Mouse (Mus musculus): ENCODE measurements around the gene Dusp22. TPM values are rescaled to one million over a fixed set of nuclear protein-coding genes. Genes with fewer than 3 reads are reported as not detected.

Gene Dusp22
- polyA plus RNA-seq, 1 experiment from 2014 or later = 6.7 TPM

DNA sequence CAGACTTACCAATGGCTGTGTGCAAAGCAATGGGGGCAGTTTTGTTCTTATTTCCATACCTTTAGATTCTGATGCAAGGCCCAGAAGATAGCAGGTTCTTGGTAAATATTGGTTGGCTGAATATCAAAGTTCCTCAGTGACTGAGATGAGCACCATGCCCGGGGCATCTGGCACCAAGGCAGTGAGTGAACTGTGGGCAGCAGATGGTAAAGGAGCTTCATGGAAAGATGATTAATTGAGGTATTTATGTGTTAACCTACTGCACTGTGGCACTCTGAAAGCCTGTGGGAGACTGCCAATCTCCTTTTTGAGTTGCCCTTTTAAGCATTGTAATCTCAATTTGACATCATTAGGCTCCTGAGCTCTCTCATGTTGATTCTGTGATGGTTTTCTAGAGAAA lies 9.1 kb upstream of the Dusp22 start:
- Histone ChIP-seq H3K27ac (no peak overlapping the region), H3K9ac (no peak overlapping the region), H3K4me3 (no peak overlapping the region), H3K9me3 (replicated peaks) (no peaks in the 10 kb centered on the region), H3K4me2 (no peak overlapping the region), H3K27me3 (replicated peaks) (no peaks in the 10 kb centered on the region), H3K36me3 (no peaks in the 10 kb centered on the region), H3K4me1 (no peaks in the 10 kb centered on the region)
- 69% methylated on average over 1 of the region's 1 CpGs for WGBS (ENCODE audit: insufficient replicate concordance)
- ATAC-seq = no peak

- Histone ChIP-seq H3K4me3 (no peak overlapping the region), H3K4me1 (no peaks in the 10 kb centered on the region), H3K4me2 (no peak overlapping the region), H3K9me3 (replicated peaks) (no peaks in the 10 kb centered on the region), H3K27me3 (replicated peaks) (0 out of 2 replicates have a peak, but pooled peaks cover 5% of the 10 kb centered on the region), H3K27ac (no peak overlapping the region), H3K36me3 (no peaks in the 10 kb centered on the region), H3K9ac (no peak overlapping the region)
- 44% methylated on average over 4 of the region's 4 CpGs for WGBS (ENCODE audit: insufficient replicate concordance)
- ATAC-seq = no peak
Measured at GRCm38 (mm10) chr13:30653051-30653450, 6.7 kb upstream of the Dusp22 start.

DNA sequence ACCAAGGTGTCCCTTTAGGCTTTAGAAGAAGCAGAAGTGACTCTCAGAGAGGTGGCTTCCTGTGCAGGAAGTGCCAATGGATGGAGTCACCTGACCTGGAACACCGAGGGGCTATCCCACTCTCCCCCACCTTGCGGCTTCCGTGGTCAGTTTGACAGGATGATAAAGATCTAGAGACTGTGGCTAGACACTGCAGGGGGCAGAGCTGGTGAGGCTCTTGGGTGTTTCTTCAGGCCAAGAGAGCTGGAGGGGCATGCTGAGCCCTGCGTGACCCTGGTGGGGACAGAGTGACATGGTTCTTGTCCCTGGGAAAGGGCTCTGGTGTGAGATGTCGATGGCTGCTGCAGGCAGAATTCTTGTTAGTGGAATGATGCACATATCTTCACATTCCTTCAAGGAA lies 5.3 kb upstream of the Dusp22 start:
- no peaks in the 10 kb centered on the region for H3K36me3 ChIP-seq
- H3K9me3 ChIP-seq (replicated peaks) = no peaks in the 10 kb centered on the region
- no peak overlapping the region for H3K9ac ChIP-seq
- peaks cover 1% of the 10 kb centered on the region; the same call in 1 of the 2 replicates for H3K4me1 ChIP-seq
- no peak overlapping the region for H3K4me2 ChIP-seq
- 34% methylated on average over 5 of the region's 5 CpGs for WGBS (ENCODE audit: insufficient replicate concordance)
- ATAC-seq = no peak
- H3K27ac ChIP-seq = no peak overlapping the region
- H3K4me3 ChIP-seq = no peak overlapping the region
- peaks cover 9% of the 10 kb centered on the region for H3K27me3 ChIP-seq (replicated peaks)

- Histone ChIP-seq H3K27ac (no peak overlapping the region), H3K4me3 (no peak overlapping the region), H3K27me3 (replicated peaks) (peaks cover 26% of the 10 kb centered on the region), H3K9ac (no peak overlapping the region), H3K9me3 (replicated peaks) (no peaks in the 10 kb centered on the region), H3K4me1 (peaks cover 7% of the 10 kb centered on the region; the same call in 1 of the 2 replicates), H3K4me2 (no peak overlapping the region), H3K36me3 (no peaks in the 10 kb centered on the region)
- 47% methylated on average over 5 of the region's 5 CpGs for WGBS (ENCODE audit: insufficient replicate concordance)
- no peak for ATAC-seq
Measured at GRCm38 (mm10) chr13:30656909-30657308, 2.9 kb upstream of the Dusp22 start.

DNA sequence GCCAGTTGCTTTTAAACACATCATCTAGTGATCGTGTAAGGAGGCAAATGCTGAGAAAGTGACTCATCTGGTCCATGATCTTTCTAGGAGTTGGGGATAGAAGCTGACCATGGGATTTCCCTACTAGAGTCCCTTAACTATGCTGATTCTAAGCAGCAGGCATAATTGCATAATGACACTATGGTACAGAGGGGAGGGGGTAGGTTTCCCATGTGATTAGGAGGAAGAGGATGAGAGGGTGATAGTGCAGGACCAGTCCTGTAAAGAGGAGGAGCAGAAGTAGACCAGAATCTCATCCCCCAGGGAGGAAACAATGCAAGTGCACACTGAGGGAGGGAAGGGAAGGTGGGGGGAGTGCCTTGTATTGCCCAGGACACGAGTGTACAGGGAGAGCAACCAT lies 2.0 kb upstream of the Dusp22 start:
- H3K9ac ChIP-seq = no peak overlapping the region
- H3K27ac ChIP-seq = no peak overlapping the region
- no peaks in the 10 kb centered on the region for H3K36me3 ChIP-seq
- H3K4me2 ChIP-seq = no peak overlapping the region
- H3K27me3 ChIP-seq (replicated peaks) = peaks cover 26% of the 10 kb centered on the region
- peaks cover 7% of the 10 kb centered on the region; the same call in 1 of the 2 replicates for H3K4me1 ChIP-seq
- no peaks in the 10 kb centered on the region for H3K9me3 ChIP-seq (replicated peaks)
- no peak for ATAC-seq
- WGBS (ENCODE audit: insufficient replicate concordance) = 36% methylated on average over 2 of the region's 2 CpGs
- H3K4me3 ChIP-seq = no peak overlapping the region

- Histone ChIP-seq H3K4me2 (no peak overlapping the region), H3K36me3 (no peaks in the 10 kb centered on the region), H3K9ac (no peak overlapping the region), H3K9me3 (replicated peaks) (no peaks in the 10 kb centered on the region), H3K27ac (no peak overlapping the region), H3K4me3 (no peak overlapping the region), H3K4me1 (peaks cover 7% of the 10 kb centered on the region; the same call in 1 of the 2 replicates), H3K27me3 (replicated peaks) (peaks cover 26% of the 10 kb centered on the region)
- WGBS (ENCODE audit: insufficient replicate concordance) = 67% methylated on average over 2 of the region's 2 CpGs
- no peak for ATAC-seq
Measured at GRCm38 (mm10) chr13:30658201-30658996, 1.4 kb upstream of the Dusp22 start.

DNA sequence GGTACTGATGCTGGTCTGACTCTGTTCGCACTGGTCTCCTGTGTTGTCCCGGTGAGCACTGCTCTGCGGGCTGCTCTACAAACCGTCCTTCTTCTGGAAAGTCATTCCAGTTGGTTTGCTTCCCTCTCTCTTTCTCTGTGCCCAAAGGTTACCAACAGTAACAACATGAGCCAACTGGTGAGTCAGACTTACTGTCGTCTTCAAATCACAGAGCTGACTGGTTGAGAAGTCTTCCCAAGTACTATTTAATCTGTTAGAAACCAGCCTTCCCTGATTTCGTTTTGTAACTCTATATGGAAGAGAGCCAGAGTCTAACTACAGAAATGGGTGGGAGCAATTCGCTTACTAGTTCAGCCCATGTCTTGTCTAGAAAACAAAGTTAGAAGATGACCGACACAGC lies 5.5 kb downstream of the Dusp22 start:
- WGBS (ENCODE audit: insufficient replicate concordance) = 75% methylated on average over 8 of the region's 8 CpGs
- no peak overlapping the region for H3K4me3 ChIP-seq

DNA sequence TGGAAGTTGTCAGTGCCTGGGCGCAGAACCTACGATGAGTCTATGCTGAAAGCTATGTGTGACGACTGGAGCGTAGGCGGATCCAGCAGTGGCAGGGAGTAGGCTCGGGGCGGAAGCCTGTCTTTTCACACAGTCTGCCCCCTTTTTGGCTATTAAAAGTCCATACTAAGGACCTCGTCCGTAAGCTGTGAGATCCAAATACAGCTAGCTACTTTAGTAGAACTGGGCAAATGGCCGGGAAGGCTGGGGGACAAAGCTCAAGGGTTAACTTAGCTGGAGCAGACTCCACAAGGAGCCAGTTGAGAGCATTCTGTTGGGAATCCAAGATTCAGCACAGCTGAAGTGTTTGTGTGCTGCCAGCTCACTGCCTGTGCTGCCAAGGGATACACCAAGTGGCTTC lies 6.7 kb downstream of the Dusp22 start:
- H3K4me3 ChIP-seq = no peak overlapping the region
- no peak overlapping the region for H3K4me2 ChIP-seq
- no peaks in the 10 kb centered on the region; the same call in 1 of the 2 replicates for H3K27me3 ChIP-seq (replicated peaks)
- 82% methylated on average over 10 of the region's 10 CpGs for WGBS (ENCODE audit: insufficient replicate concordance)
- no peak overlapping the region for H3K27ac ChIP-seq
- no peaks in the 10 kb centered on the region for H3K4me1 ChIP-seq
- H3K36me3 ChIP-seq = no peaks in the 10 kb centered on the region
- ATAC-seq = no peak
- no peaks in the 10 kb centered on the region for H3K9me3 ChIP-seq (replicated peaks)
- H3K9ac ChIP-seq = no peak overlapping the region

More for the DNA sequence above, 5.5 kb downstream of the Dusp22 start:
- H3K4me2 ChIP-seq = no peak overlapping the region
- H3K27ac ChIP-seq = no peak overlapping the region
- no peak overlapping the region for H3K9ac ChIP-seq
- no peaks in the 10 kb centered on the region for H3K9me3 ChIP-seq (replicated peaks)
- no peak for ATAC-seq
- no peaks in the 10 kb centered on the region for H3K36me3 ChIP-seq
- H3K27me3 ChIP-seq (replicated peaks) = peaks cover 9% of the 10 kb centered on the region
- no peaks in the 10 kb centered on the region for H3K4me1 ChIP-seq

DNA sequence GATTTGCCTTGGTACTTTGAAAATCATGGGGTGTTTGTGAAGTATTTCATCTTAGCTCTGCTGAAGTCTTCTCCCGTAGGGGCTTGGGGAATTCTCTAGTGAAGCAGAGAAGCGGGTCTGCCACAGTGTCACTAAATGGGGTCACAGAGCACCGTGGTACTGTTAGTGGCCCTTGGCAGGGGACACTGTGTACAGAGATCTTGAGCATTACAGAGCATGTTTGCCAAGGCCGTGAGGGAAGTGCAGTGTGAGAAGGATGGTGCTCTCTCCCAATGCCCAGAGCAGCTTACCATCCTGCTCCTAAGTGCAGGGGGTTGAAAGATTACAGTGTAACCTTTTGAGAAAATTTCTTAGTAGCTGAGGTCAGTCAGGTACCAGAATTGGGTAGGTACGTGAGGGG lies 8.5 kb downstream of the Dusp22 start:
- no peaks in the 10 kb centered on the region for H3K36me3 ChIP-seq
- no peaks in the 10 kb centered on the region for H3K4me1 ChIP-seq
- no peak overlapping the region for H3K27ac ChIP-seq
- no peak for ATAC-seq
- no peaks in the 10 kb centered on the region for H3K27me3 ChIP-seq (replicated peaks)
- no peak overlapping the region for H3K9ac ChIP-seq
- H3K9me3 ChIP-seq (replicated peaks) = no peaks in the 10 kb centered on the region
- H3K4me3 ChIP-seq = no peak overlapping the region
- 70% methylated on average over 5 of the region's 5 CpGs for WGBS (ENCODE audit: insufficient replicate concordance)
- no peak overlapping the region for H3K4me2 ChIP-seq

GRCm38 (mm10) chr13:30669277-30669676 lies 9.5 kb downstream of the Dusp22 start:
- Histone ChIP-seq H3K27me3 (replicated peaks) (no peaks in the 10 kb centered on the region), H3K4me1 (no peaks in the 10 kb centered on the region), H3K4me3 (no peak overlapping the region), H3K9ac (no peak overlapping the region), H3K4me2 (no peak overlapping the region), H3K27ac (no peak overlapping the region), H3K36me3 (no peaks in the 10 kb centered on the region), H3K9me3 (replicated peaks) (no peaks in the 10 kb centered on the region)
- ATAC-seq = no peak
- WGBS (ENCODE audit: insufficient replicate concordance) = 68% methylated on average over 3 of the region's 3 CpGs

- 68% methylated on average over 5 of the region's 5 CpGs for WGBS (ENCODE audit: insufficient replicate concordance)
Measured at GRCm38 (mm10) chr13:30673878-30674277, 14.1 kb downstream of the Dusp22 start.

DNA sequence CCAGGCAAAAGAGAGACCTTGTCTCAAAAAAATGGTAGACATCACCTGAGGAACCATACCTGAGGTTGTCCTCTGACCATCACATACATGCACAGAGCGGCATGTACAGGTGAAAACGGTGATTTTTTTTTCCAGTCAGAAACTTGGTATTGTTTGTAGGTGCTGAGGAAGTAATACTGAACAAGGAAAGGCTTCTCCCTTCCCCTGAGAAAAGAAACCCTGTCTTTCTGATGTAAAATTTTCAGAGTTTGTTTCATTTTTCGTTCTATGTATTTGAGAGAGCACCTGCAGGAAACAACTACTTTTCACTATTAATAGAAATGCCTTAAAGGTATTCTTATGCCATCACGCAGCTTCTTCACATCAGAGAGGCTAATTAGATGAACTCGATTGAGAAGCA lies 19.0 kb downstream of the Dusp22 start:
- 81% methylated on average over 5 of the region's 5 CpGs for WGBS (ENCODE audit: insufficient replicate concordance)
- H3K4me2 ChIP-seq = no peak overlapping the region

More at GRCm38 (mm10) chr13:30673878-30674277, 14.1 kb downstream of the Dusp22 start:
- H3K4me3 ChIP-seq = no peak overlapping the region
- no peaks in the 10 kb centered on the region for H3K9me3 ChIP-seq (replicated peaks)
- no peaks in the 10 kb centered on the region for H3K4me1 ChIP-seq
- no peak overlapping the region for H3K9ac ChIP-seq
- no peak overlapping the region for H3K27ac ChIP-seq
- H3K4me2 ChIP-seq = no peak overlapping the region
- no peaks in the 10 kb centered on the region for H3K27me3 ChIP-seq (replicated peaks)
- ATAC-seq = no peak
- H3K36me3 ChIP-seq = no peaks in the 10 kb centered on the region

More for the DNA sequence above, 19.0 kb downstream of the Dusp22 start:
- no peaks in the 10 kb centered on the region for H3K9me3 ChIP-seq (replicated peaks)
- no peak overlapping the region for H3K9ac ChIP-seq
- ATAC-seq = no peak
- no peaks in the 10 kb centered on the region for H3K36me3 ChIP-seq
- H3K27ac ChIP-seq = no peak overlapping the region
- H3K4me1 ChIP-seq = no peaks in the 10 kb centered on the region
- no peak overlapping the region for H3K4me3 ChIP-seq
- no peaks in the 10 kb centered on the region for H3K27me3 ChIP-seq (replicated peaks)
